Mouse (Mus musculus): ENCODE data around the gene E030025P04Rik. TPM values are rescaled to one million over a fixed set of nuclear protein-coding genes. Genes with fewer than 3 reads are reported as not detected.

E030025P04Rik gene
- polyA plus RNA-seq (2012; rRNA removed; ENCODE audit: low replicate concordance), result not detected in 2 replicates

GRCm38 (mm10) chr11:109144236-109144635, at the start of gene E030025P04Rik:
TSS of gene E030025P04Rik (minus strand) at chr11:109144369.

Other genes starting within 250 kb of the E030025P04Rik start
- gene Axin2, start 224.0 kb downstream of the E030025P04Rik start, polyA plus RNA-seq (2012; rRNA removed; ENCODE audit: low replicate concordance), result 15.2 and 16.9 TPM in 2 replicates
- gene Rgs9, start 153.8 kb upstream of the E030025P04Rik start, polyA plus RNA-seq (2012; rRNA removed; ENCODE audit: low replicate concordance), result 0.49 and 0.68 TPM in 2 replicates
- 28.3 and 38.5 TPM in 2 replicates for gene Gna13, start 218.5 kb upstream of the E030025P04Rik start, polyA plus RNA-seq (2012; rRNA removed; ENCODE audit: low replicate concordance)